Mouse (Mus musculus): ENCODE results near the gene Acot8. TPM values are rescaled to one million over a fixed set of nuclear protein-coding genes. Genes with fewer than 3 reads are reported as not detected.

Gene Acot8
- polyA plus RNA-seq, 1 experiment = 87.6 TPM

DNA sequence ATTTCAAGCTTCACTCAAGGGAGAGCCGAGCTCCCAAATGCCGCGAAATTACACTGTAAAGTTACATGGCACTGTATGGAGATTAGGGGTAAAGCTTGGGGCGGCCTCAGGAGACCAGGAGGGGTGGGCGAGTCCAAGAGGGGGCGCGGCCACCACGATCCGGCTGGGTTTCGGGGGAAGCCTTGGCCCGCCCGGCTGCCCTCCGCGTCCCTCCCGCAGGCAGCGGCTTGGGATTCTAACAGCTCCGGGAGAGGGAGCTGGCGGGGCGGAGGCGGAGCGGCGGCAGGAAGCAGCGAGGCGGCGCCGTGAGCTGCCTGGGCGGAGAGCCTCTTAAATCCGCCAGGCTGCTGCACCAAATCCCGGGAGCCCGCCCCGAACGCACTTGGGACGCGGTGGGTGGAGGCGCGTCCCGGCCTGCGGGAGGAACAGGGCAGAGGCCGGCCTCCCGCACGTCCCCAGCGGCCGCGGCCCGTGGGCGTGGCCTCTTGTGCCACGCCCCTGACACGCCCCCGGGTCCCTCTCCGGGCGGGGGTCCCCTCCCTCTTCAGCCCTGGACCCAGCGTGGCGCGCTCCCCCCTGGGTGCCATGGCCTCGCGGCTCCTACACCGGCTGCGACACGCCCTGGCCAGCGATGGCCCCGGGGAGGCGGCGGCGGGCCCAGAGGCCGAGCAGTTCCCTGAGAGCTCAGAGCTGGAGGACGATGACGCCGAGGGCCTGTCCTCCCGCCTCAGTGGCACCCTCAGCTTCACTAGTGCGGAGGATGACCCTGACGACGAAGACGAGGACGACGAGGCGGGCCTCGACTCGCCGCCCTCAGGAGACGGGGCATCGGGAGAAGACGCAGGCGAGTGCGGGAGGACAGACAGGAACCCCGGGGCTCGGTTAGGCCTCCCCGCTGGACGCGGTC is 18.9 kb downstream of the Acot8 start, which contains the start of gene Snx21:
Snx21 (plus strand) TSS at position 343 of the 907 bp plus-strand sequence.
- H3K4me3 ChIP-seq (replicated peaks) = peak within 1 kb of the TSS; percentile 93
- peaks cover 49% of the 10 kb centered on the region for H3K4me1 ChIP-seq
- H3K9me3 ChIP-seq = no peaks in the 10 kb centered on the region
- no peak for TF ChIP-seq FLI1 (IDR thresholded peaks at IDR 0.05; ENCODE audit: low read length)
- no peak for TF ChIP-seq GATA1 (IDR thresholded peaks at IDR 0.05; ENCODE audit: borderline replicate concordance, low read length)
- peaks cover 24% of the 10 kb centered on the region for H3K36me3 ChIP-seq (replicated peaks; ENCODE audit: low read length)
- peaks cover 13% of the 10 kb centered on the region for H3K27me3 ChIP-seq (replicated peaks)

GRCm38 (mm10) chr2:164784869-164785420 is 19.7 kb downstream of the Acot8 start:
- Histone ChIP-seq H3K4me3 (replicated peaks) (peak overlapping the region; percentile 93), H3K27me3 (replicated peaks) (peaks cover 18% of the 10 kb centered on the region), H3K9me3 (no peaks in the 10 kb centered on the region), H3K36me3 (replicated peaks; ENCODE audit: low read length) (peaks cover 16% of the 10 kb centered on the region), H3K4me1 (peaks cover 49% of the 10 kb centered on the region)
- TF ChIP-seq GATA1 (IDR thresholded peaks at IDR 0.05; ENCODE audit: borderline replicate concordance, low read length) = no peak
- no peak for TF ChIP-seq FLI1 (IDR thresholded peaks at IDR 0.05; ENCODE audit: low read length)

DNA sequence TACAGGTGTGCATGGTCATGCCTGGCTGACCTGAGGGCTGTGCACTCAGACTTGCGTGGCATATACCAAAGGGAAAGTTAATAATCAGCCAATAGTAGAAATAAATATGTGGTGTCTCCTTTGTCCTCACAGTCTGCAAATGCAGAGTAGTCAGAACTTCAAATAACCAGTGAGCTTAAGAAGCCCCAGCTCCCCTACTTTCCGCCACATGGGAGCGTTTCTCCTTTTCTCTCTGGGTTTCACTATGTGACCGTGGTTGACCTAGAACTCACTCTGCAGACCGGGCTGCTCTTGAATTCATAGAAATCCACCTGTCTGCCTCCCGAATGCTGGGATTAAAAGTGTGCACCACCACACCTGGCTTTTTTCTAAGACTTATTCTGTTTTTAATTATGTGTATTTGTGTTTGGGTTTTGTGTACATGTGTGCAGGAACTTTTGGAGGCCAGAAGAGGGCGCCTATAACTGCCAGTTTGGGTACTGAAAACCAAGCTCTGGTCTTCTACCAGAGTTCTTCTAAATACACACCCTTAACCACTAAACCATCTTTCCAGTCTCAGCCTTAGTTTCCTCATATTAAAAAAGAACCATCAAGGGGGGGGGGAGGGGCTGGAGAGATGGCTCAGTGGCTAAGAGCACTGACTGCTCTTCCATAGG is 20.6 kb downstream of the Acot8 start:
- Histone ChIP-seq H3K4me3 (replicated peaks) (no peak overlapping the region), H3K27me3 (replicated peaks) (peaks cover 27% of the 10 kb centered on the region), H3K9me3 (no peaks in the 10 kb centered on the region), H3K4me1 (peaks cover 48% of the 10 kb centered on the region), H3K36me3 (replicated peaks; ENCODE audit: low read length) (peaks cover 10% of the 10 kb centered on the region)
- no peak for TF ChIP-seq FLI1 (IDR thresholded peaks at IDR 0.05; ENCODE audit: low read length)
- no peak for TF ChIP-seq GATA1 (IDR thresholded peaks at IDR 0.05; ENCODE audit: borderline replicate concordance, low read length)

DNA sequence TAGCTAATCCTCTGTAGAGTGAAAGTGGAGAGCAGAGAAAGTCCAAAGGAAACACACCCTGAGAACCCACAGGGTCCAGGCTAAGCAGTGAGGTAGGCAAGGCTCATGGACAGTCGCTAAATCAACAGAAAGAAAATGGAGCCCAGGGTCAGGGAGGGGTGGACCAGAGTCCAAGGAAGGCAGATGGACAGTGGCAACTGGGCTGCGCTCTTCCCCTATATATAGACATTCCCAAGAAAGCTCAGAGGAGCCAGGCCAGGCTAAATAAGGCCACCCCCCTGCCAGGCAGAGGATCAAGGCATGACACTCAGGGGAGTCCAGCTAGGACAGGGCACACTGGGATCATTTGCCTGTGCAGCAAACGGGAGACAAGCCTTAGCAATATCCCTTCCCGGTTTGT is 22.8 kb downstream of the Acot8 start:
- no peak overlapping the region for H3K4me3 ChIP-seq (replicated peaks)
- H3K36me3 ChIP-seq (replicated peaks; ENCODE audit: low read length) = no peaks in the 10 kb centered on the region
- H3K4me1 ChIP-seq = peaks cover 41% of the 10 kb centered on the region
- peaks cover 5% of the 10 kb centered on the region for H3K9me3 ChIP-seq
- peaks cover 49% of the 10 kb centered on the region for H3K27me3 ChIP-seq (replicated peaks)
- TF ChIP-seq FLI1 (IDR thresholded peaks at IDR 0.05; ENCODE audit: low read length) = no peak
- TF ChIP-seq GATA1 (IDR thresholded peaks at IDR 0.05; ENCODE audit: borderline replicate concordance, low read length) = no peak

GRCm38 (mm10) chr2:164779481-164780086 is 25.1 kb downstream of the Acot8 start, which contains the start of gene Tnnc2:
TSS of gene Tnnc2 (minus strand) at chr2:164779967.
- TF ChIP-seq GATA1 (IDR thresholded peaks at IDR 0.05; ENCODE audit: borderline replicate concordance, low read length) = no peak
- TF ChIP-seq FLI1 (IDR thresholded peaks at IDR 0.05; ENCODE audit: low read length) = no peak
- no peak within 1 kb of the TSS for H3K4me3 ChIP-seq (replicated peaks)
- H3K36me3 ChIP-seq (replicated peaks; ENCODE audit: low read length) = no peaks in the 10 kb centered on the region
- H3K27me3 ChIP-seq (replicated peaks) = peaks cover 59% of the 10 kb centered on the region
- peaks cover 5% of the 10 kb centered on the region for H3K9me3 ChIP-seq
- peaks cover 23% of the 10 kb centered on the region for H3K4me1 ChIP-seq

GRCm38 (mm10) chr2:164778809-164779208 is 25.9 kb downstream of the Acot8 start:
- H3K4me1 ChIP-seq = peaks cover 21% of the 10 kb centered on the region
- H3K4me3 ChIP-seq (replicated peaks) = no peak overlapping the region
- H3K36me3 ChIP-seq (replicated peaks; ENCODE audit: low read length) = peaks cover 4% of the 10 kb centered on the region
- no peak for TF ChIP-seq FLI1 (IDR thresholded peaks at IDR 0.05; ENCODE audit: low read length)
- TF ChIP-seq GATA1 (IDR thresholded peaks at IDR 0.05; ENCODE audit: borderline replicate concordance, low read length) = no peak
- peaks cover 59% of the 10 kb centered on the region for H3K27me3 ChIP-seq (replicated peaks)
- H3K9me3 ChIP-seq = peaks cover 5% of the 10 kb centered on the region

DNA sequence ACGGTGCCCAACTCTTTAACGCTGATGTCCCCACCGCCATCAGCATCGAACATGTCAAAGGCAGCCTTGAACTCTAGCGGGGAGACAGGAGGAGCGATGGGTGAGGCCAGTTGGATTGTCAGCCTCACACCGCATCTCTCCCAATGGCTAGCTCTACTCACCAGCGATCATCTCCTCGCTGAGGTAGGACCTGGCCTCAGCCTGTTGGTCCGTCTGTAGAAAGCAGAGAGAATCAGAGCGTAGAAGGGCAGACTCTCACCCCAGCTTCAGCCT is 26.7 kb downstream of the Acot8 start:
- Histone ChIP-seq H3K4me1 (peaks cover 18% of the 10 kb centered on the region), H3K9me3 (peaks cover 5% of the 10 kb centered on the region), H3K27me3 (replicated peaks) (peaks cover 57% of the 10 kb centered on the region), H3K4me3 (replicated peaks) (peak overlapping the region; percentile 28), H3K36me3 (replicated peaks; ENCODE audit: low read length) (peaks cover 13% of the 10 kb centered on the region)
- TF ChIP-seq GATA1 (IDR thresholded peaks at IDR 0.05; ENCODE audit: borderline replicate concordance, low read length) = no peak
- TF ChIP-seq FLI1 (IDR thresholded peaks at IDR 0.05; ENCODE audit: low read length) = no peak

GRCm38 (mm10) chr2:164777246-164778014 is 27.3 kb downstream of the Acot8 start:
- TF ChIP-seq GATA1 (IDR thresholded peaks at IDR 0.05; ENCODE audit: borderline replicate concordance, low read length) (no peak), FLI1 (IDR thresholded peaks at IDR 0.05; ENCODE audit: low read length) (no peak)
- Histone ChIP-seq H3K27me3 (replicated peaks) (peaks cover 54% of the 10 kb centered on the region), H3K4me1 (peaks cover 13% of the 10 kb centered on the region), H3K36me3 (replicated peaks; ENCODE audit: low read length) (peaks cover 16% of the 10 kb centered on the region), H3K9me3 (peaks cover 5% of the 10 kb centered on the region), H3K4me3 (replicated peaks) (peak overlapping the region; percentile 28)

DNA sequence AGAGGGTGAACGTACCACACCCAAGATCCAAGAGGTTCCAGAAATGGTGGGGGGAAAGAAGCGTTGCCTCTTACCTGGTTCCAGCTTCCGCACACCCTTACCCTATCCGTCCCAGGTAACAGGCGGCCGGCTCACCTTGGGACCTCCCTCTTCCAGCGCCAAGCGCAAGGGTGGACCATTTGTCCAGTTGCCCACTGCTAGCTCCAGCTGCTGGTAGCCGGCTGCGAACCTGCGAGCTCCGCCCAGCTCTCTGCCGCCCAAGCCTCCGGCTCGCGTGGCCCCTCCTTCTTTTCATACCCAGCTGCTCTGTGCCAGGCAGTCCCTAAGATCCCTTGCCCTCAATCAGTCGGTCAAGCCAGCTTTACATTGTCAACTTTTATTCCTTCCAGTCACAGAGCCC is 27.9 kb downstream of the Acot8 start:
- Histone ChIP-seq H3K36me3 (replicated peaks; ENCODE audit: low read length) (peaks cover 22% of the 10 kb centered on the region), H3K9me3 (peaks cover 5% of the 10 kb centered on the region), H3K4me3 (replicated peaks) (no peak overlapping the region), H3K27me3 (replicated peaks) (peaks cover 49% of the 10 kb centered on the region), H3K4me1 (peaks cover 13% of the 10 kb centered on the region)
- TF ChIP-seq FLI1 (IDR thresholded peaks at IDR 0.05; ENCODE audit: low read length) (no peak), GATA1 (IDR thresholded peaks at IDR 0.05; ENCODE audit: borderline replicate concordance, low read length) (no peak)
